Mouse (Mus musculus): ENCODE data around the gene Cdyl2.

GRCm38 (mm10) chr8:116702501-116702900 is 30.3 kb downstream of the Cdyl2 start:
- TF ChIP-seq POLR2A (IDR thresholded peaks at IDR 0.05; ENCODE audit: extremely low read depth, insufficient read depth, low read length), result no peak
- no peak for TF ChIP-seq CTCF (IDR thresholded peaks at IDR 0.05; ENCODE audit: extremely low read depth, insufficient read depth, low read length)

Measured in cortical plate, adult 2 months (tissue).